Mouse (Mus musculus) forebrain, postnatal 0 days (tissue): ENCODE measurements around the gene Zfp36. TPM values are rescaled to one million over a fixed set of nuclear protein-coding genes. Genes with fewer than 3 reads are reported as not detected.
A peak's percentile ranks its signal among the peaks of the same experiment; 100 is the strongest.

Source experiments
- ATAC-seq: fragments of 200-750 bp; cut with Nextera tagmentation; 2 replicates; pipeline ENCODE4 v1.8.0; 2017; ENCODE audit warnings: mild to moderate bottlenecking, moderate library complexity
- DNase-seq: peaks from one replicate; pipeline ENCODE4 v3.0.0-alpha.2; 2015
- H3K27ac ChIP-seq: fragments of 300-500 bp; sonication (generic); 2 replicates; pipeline ENCODE4 v1.5.1; 2014; ENCODE audit warnings: low read depth, mild to moderate bottlenecking, antibody characterized with exemption, low read length, moderate library complexity, mixed read lengths
- H3K27me3 ChIP-seq: fragments of 300-500 bp; sonication (generic); 2 replicates; pipeline ENCODE4 v1.6.1; 2014; ENCODE audit warnings: mild to moderate bottlenecking, low read length, mixed read lengths; ENCODE audit not compliant: insufficient read depth
- H3K36me3 ChIP-seq: fragments of 300-500 bp; sonication (generic); 2 replicates; pipeline ENCODE4 v1.6.1; 2014; ENCODE audit warnings: mild to moderate bottlenecking, moderate library complexity; ENCODE audit not compliant: insufficient read depth
- H3K4me1 ChIP-seq: fragments of 300-500 bp; sonication (generic); 2 replicates; pipeline ENCODE4 v1.6.1; 2014; ENCODE audit warnings: antibody characterized with exemption; ENCODE audit not compliant: insufficient read depth
- H3K4me2 ChIP-seq: fragments of 300-500 bp; sonication (generic); 2 replicates; pipeline ENCODE4 v1.6.1; 2014; ENCODE audit warnings: low read depth, mild to moderate bottlenecking, moderate library complexity
- H3K4me3 ChIP-seq: fragments of 300-500 bp; sonication (generic); 2 replicates; pipeline ENCODE4 v1.5.1; 2014; ENCODE audit warnings: low read depth, low read length, mixed read lengths
- H3K9ac ChIP-seq: fragments of 300-500 bp; sonication (generic); 2 replicates; pipeline ENCODE4 v1.6.1; 2014; ENCODE audit warnings: mild to moderate bottlenecking
- H3K9me3 ChIP-seq: fragments of 300-500 bp; sonication (generic); 2 replicates; pipeline ENCODE4 v1.6.1; 2016; ENCODE audit warnings: low read length
- CTCF ChIP-seq: sonication (generic); IDR thresholded peaks from 2 replicates; pipeline ENCODE4 v1.5.1; 2016; ENCODE audit warnings: antibody characterized with exemption, control low read depth, low read depth
- WGBS: fragments of 180-500 bp; shearing (Covaris S2); extraction: QIAGEN DNeasy Blood & Tissue Kit; methylation state at CpG from one replicate; pipeline ENCODE4 v1.1.7; 2014; 5-methylcytosine and 5-hydroxymethylcytosine counted together
- polyA plus RNA-seq: library from polyadenylated mRNA; unstranded; fragments of >200 nt; fragmentation: Nextera tagmentation; extraction: Ambion mirVana; gene quantifications from 2 replicates; pipeline ENCODE4 v1.2.1, GENCODE M21; 2015
- total RNA-seq: library from RNA; depleted of rRNA; stranded (reverse); fragments of >200 nt; gene quantifications from 2 replicates; pipeline ENCODE4 v1.2.3, GENCODE M21; 2014

Gene Zfp36
- total and polyA plus RNA-seq, 2 experiments from 2014 or later = 3.8 to 4.0 TPM

DNA sequence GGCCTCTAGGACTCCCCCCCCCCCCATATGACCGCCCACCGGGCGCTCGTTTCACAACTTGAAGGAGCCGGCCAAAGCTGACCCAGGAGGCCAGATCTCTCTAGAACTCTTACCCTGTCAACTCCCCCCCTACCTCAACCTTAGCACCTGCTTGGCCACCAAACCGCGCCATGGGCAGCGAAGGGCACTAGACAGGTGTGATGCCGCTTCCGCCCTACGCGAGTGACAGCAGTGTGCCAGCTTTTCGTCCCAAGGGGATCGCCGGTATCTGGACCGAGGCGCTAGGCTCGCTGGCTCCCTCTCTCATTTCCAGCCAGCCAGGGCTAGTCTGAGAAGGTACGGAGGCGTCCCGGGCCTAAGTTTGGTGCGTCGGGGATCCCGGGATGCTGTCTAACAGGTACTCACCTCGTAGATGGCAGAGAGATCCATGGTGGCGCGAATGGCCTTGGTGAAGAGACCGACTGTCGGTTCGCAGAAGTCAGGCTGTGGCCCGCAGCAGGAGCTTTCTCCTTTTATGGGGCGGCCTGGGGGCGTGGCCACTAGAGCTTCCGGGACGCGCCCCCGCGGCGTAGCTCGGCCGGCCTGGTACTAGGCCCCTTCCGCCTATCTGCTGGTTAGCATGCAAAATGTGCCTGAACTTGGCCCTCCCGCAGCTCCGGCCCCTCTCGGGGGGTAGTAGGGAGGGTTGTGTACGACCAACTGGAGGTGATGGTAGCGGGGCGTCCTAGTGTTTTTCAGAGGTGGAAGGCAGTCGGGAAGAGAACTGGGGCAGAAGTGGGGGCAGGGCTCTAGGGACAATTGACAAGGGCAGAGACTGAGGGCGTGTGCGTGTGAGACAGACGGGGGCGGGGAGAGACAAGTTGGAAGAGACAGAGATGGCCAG is 1.0 kb downstream of the Zfp36 start:
- Histone ChIP-seq H3K4me3 (peak overlapping the region; percentile 59), H3K9me3 (no peaks in the 10 kb centered on the region), H3K4me1 (peaks cover 23% of the 10 kb centered on the region), H3K36me3 (no peaks in the 10 kb centered on the region), H3K4me2 (peak overlapping the region; percentile 90), H3K27me3 (peaks cover 4% of the 10 kb centered on the region; the same call in 1 of the 2 replicates), H3K27ac (peak overlapping the region; percentile 79), H3K9ac (peak overlapping the region; percentile 70)
- DNase-seq = peak; percentile 84
- 2% methylated on average over 52 of the region's 53 CpGs for WGBS
- ATAC-seq = peak; percentile 64
- peak; percentile 10; the same call in 1 of the 2 replicates for TF ChIP-seq CTCF

DNA sequence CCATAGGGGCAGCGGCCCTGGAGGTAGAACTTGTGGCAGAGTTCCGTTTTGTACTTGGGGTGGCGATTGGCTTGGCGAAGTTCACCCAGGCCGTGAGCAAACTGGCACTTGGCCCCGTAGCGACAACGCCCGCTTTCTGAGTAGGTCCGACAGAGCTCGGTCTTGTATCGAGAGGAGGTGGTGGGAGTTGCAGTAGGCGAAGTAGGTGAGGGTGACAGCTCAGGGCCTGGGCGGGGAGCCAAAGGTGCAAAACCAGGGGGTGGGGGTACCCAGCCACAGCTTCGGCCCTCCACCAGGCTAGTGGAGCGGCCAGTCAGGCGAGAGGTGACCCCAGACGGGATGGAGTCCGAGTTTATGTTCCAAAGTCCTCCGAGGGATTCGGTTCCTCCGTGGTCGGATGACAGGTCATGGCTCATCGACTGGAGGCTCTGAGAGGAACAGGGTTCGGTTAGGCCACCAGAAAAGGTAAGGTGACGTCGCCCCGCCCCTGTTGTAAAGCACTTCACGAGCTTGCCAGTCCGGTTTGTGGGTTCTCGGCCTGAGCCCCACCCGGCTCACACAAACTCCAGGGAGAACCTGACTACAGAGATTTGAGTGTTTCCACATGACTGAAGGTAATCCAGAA is 1.9 kb downstream of the Zfp36 start:
- Histone ChIP-seq H3K4me1 (peaks cover 23% of the 10 kb centered on the region), H3K9ac (peak overlapping the region; percentile 70), H3K36me3 (no peaks in the 10 kb centered on the region), H3K27me3 (peaks cover 4% of the 10 kb centered on the region; the same call in 1 of the 2 replicates), H3K9me3 (no peaks in the 10 kb centered on the region), H3K4me2 (peak overlapping the region; percentile 90), H3K4me3 (peak overlapping the region; percentile 59), H3K27ac (no peak overlapping the region)
- no peak for TF ChIP-seq CTCF
- DNase-seq (no peak), ATAC-seq (no peak)
- WGBS = 54% methylated on average over 32 of the region's 32 CpGs

DNA sequence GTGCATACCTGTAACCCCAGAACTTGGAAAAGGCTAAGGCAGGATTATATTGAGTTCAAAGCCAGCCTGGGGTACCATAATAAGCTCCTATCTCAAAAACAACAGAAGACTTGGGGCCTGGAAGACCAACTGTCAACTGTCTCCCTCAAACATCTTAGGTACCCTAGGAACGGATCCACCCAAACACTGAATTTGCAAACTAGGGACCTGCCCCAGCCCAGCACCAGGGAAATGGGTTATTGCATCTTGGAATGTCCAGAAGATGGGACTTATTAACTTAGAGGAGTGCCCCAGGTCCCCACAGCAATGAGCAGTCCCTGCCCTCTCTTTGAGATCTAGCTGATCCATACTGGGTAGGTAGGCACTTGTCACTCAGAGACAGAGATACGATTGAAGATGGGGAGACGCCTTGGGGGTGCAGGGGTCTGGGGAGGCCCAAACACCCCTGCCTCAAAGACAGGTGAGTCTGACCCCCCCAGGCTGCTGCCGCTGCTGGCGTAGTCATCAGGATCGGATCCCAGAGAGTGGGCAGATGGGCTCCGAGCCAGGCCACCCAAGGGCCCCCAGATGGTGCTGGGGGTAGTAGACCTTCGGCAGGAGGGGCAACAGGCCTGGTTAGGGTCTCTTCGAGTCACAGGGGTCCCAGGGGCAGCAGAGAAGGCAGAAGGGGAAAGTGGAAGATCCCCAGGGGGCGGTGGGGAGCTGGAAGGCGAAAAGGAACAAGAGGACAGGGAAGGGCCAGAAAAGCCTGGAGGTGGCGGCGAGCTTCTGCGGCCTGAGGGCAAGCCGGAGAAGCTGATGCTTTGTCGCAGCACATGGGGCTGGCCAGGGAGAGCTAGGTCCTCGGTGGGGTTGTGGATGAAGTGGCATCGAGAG is 2.6 kb downstream of the Zfp36 start:
- Histone ChIP-seq H3K4me1 (peaks cover 23% of the 10 kb centered on the region), H3K27ac (no peak overlapping the region)

DNA sequence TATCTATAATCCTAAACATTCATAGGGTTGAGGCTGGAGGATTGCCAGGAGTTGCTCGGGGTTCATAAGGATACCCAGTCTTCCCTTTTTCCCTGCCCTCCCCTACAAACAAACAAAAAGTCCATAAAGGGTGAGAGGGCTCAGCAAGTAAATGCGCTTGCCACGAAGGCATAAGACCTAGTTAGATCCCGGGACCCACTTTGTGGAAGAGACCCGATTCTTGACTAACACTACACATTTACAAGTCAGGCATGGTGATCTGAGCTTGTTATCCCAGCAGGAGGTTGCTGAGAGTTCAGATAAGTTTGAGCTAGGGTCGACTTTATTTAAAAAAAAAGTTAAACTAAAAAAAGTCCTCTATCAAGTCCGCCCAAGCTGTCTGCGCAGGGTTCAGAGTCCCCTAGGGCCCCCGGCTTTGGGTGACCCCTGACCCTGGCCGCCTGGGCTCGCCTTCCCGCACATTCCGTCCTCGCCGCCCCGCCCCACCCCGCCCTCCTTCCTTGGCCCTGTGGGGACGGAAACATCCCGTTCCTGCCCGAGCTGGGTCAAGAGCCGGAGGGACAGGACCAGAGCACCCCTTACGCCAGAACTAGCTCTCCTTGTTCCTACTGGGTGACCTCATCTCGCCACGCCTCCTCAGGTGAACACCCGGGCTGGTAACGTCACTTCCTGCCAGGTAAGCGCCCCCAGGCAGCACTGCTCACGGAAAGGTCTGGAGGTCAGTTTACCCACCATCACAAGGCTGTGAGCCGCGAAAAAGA is 3.9 kb downstream of the Zfp36 start:
- no peak for ATAC-seq
- 9% methylated on average over 30 of the region's 30 CpGs for WGBS
- TF ChIP-seq CTCF = no peak
- Histone ChIP-seq H3K9me3 (no peaks in the 10 kb centered on the region), H3K36me3 (no peaks in the 10 kb centered on the region), H3K4me3 (peak overlapping the region; percentile 45), H3K27me3 (peaks cover 4% of the 10 kb centered on the region; the same call in 1 of the 2 replicates), H3K4me2 (peak overlapping the region; percentile 67), H3K27ac (peak overlapping the region; percentile 80), H3K9ac (peak overlapping the region; percentile 53), H3K4me1 (peaks cover 18% of the 10 kb centered on the region)
- peak; percentile 17 for DNase-seq

More for the DNA sequence above, 2.6 kb downstream of the Zfp36 start:
- no peaks in the 10 kb centered on the region for H3K9me3 ChIP-seq
- no peak for TF ChIP-seq CTCF
- H3K9ac ChIP-seq = 0 out of 2 replicates have a peak overlapping the region, but pooled peaks have one; percentile 70
- H3K36me3 ChIP-seq = no peaks in the 10 kb centered on the region
- DNase-seq (no peak), ATAC-seq (no peak)
- H3K4me2 ChIP-seq = peak overlapping the region; percentile 90
- peak overlapping the region; percentile 59; the same call in 1 of the 2 replicates for H3K4me3 ChIP-seq
- peaks cover 4% of the 10 kb centered on the region; the same call in 1 of the 2 replicates for H3K27me3 ChIP-seq
- 84% methylated on average over 18 of the region's 18 CpGs for WGBS

DNA sequence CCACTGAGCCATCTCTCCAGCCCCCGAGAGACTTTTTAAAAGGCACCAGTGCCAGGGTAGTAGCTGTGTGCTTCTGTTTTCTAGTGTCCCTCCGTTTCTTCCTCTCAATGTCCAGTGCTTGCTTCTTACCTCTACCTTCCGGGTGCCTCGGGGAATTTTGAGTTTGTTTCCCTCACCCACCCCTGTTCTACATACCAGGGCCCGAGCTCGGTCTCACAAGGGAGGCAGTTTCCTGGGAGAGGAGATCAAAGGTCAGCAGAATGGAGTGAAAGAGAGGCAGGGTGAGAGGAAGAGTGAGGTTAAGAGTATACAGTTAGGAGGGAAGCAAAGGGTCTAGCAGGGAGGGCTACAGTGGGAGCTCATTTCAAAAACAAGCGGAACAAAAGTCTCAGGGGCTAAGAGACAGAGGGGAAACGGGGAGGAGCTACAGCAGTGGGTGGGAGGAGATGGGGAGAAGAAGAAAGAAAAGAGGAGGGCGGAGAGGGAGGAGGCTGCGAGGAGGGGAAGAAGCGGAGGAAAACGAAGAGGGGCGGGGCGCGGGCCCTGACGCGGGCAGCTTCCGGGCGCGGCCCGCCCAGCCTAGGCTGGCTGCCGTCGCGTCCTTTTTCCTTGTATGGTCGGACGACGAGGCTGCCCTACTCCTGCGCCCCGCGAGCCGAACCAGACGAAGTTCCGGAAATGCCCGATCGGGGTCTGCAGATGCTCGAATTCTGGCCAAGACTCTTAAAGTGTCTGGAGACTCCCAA is 4.7 kb downstream of the Zfp36 start:
- peaks cover 26% of the 10 kb centered on the region for H3K4me1 ChIP-seq
- peak overlapping the region; percentile 67 for H3K4me2 ChIP-seq
- H3K4me3 ChIP-seq = peak overlapping the region; percentile 45
- no peaks in the 10 kb centered on the region for H3K9me3 ChIP-seq
- peak; percentile 41 for ATAC-seq
- WGBS = under 1% methylated on average over 36 of the region's 36 CpGs
- no peaks in the 10 kb centered on the region for H3K36me3 ChIP-seq
- no peak for TF ChIP-seq CTCF
- no peaks in the 10 kb centered on the region for H3K27me3 ChIP-seq
- peak overlapping the region; percentile 80 for H3K27ac ChIP-seq
- DNase-seq = peak; percentile 82
- H3K9ac ChIP-seq = peak overlapping the region; percentile 53
